Mouse (Mus musculus) C2C12 (cell line): Measurements from ENCODE around the gene Stk33.

ENCODE experiments used
- CEBPB ChIP-seq: IDR thresholded peaks from one replicate; pipeline ENCODE4 v1.6.1; 2011; ENCODE audit warnings: low read depth, mild to moderate bottlenecking, control low read depth, moderate library complexity
- CTCF ChIP-seq: IDR thresholded peaks from one replicate; pipeline ENCODE4 v1.5.1; 2011; ENCODE audit not compliant: control insufficient read depth, insufficient read depth, insufficient read length
- MAX ChIP-seq: IDR thresholded peaks from one replicate; pipeline ENCODE4 v1.6.1; 2011; ENCODE audit warnings: mild to moderate bottlenecking, control low read depth
- MYOG ChIP-seq: IDR thresholded peaks from one replicate; pipeline ENCODE4 v1.6.1; 2011; ENCODE audit not compliant: control insufficient read depth, insufficient read length; ENCODE audit errors: extremely low read depth
- USF1 ChIP-seq: IDR thresholded peaks from one replicate; pipeline ENCODE4 v1.6.1; 2011; ENCODE audit warnings: low read depth, mild to moderate bottlenecking, control low read depth, moderate library complexity

DNA sequence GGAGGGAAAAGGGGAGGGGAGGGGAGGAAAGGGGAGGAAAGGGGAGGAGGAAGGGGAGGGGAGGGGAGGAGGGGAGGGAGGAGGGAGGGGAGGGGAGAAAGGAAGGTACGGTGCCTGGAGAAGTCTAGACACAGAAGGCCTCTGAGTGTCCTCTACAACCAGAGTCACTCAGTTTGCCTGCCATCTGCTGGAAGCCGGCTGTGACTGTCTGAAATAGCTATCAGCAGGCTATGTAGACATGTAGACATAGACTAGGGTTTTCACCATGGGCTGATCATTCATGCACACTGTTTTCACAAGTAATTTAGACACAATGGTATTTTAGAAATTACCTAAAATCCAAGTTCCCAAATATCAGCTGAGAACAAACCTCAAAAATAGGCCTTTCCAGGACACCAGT lies 148.4 kb downstream of the Stk33 start:
- no peak for TF ChIP-seq CTCF
- TF ChIP-seq MAX: no peak
- TF ChIP-seq CEBPB: no peak
- no peak for TF ChIP-seq USF1
- TF ChIP-seq MYOG: no peak
